Mouse (Mus musculus) liver, adult 2 months (tissue): ENCODE results near the gene Rbm8a2.

ENCODE experiments used
- CTCF ChIP-seq: fragments of 200-500 bp; IDR thresholded peaks from 2 replicates; pipeline ENCODE4 v1.5.1; 2011; ENCODE audit warnings: low read depth, low read length, control low read depth
- POLR2A ChIP-seq: fragments of 200-500 bp; IDR thresholded peaks from 2 replicates; pipeline ENCODE4 v1.6.1; 2011; ENCODE audit warnings: low read length, control low read depth; ENCODE audit not compliant: insufficient read depth; ENCODE audit errors: extremely low read depth

DNA sequence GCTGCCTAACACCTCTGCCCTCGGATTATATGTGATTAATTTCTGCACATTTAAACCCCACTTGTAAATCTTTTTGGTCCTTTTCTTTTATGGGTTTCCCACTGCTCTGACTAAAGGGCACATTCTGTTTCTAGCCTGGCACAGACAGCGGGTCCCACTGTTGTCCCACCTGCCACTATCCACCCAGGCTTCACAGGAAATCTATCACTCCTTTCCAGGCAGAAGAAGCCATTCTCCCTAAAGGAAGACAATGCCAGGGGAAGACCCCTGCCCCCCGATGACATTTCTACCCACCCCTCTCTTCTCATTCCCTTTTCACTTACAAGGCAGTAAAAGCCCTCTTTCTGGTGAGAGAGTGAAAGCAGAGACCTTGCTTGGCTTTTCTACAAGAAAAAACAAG is 37.2 kb upstream of the Rbm8a2 start:
- TF ChIP-seq POLR2A = no peak
- TF ChIP-seq CTCF = no peak
